Mouse (Mus musculus): ENCODE measurements around the gene Otud3.

Otud3 gene

DNA sequence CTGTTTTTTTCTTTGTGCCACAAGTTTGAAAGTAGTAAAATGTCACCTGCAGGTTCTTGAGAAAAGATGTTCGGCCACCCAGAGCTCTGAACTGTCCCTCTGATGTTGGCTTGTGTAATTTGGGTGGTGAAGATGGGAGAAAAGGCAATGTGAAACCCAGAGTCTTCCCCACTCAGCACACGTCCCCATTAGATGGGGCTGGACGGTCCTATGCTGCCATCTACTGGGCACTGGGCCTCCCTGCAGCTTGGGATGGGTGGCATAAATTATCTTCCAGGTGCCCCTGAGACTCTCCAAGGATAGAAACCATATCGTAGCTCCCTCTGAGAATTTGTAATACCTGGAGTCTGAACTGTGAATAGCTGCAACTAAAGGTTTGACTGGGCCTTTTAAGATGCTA is 62.3 kb downstream of the Otud3 start:
- peak; percentile 60 for DNase-seq (ENCODE audit: low spot score)
